Mouse (Mus musculus) thymus, adult 2 months (tissue): Measurements from ENCODE around the gene Pxn. TPM values are rescaled to one million over a fixed set of nuclear protein-coding genes. Genes with fewer than 3 reads are reported as not detected.

Source experiments
- DNase-seq: peaks from one replicate; pipeline ENCODE4 v3.0.0; 2021
- H3K27ac ChIP-seq: fragments of 200-500 bp; 2 replicates; pipeline ENCODE4 v1.5.1; 2012; ENCODE audit warnings: low read length, control low read depth; ENCODE audit not compliant: control insufficient read depth, insufficient read depth
- H3K27me3 ChIP-seq: fragments of 200-500 bp; 2 replicates; pipeline ENCODE4 v1.6.1; 2012; ENCODE audit warnings: mild to moderate bottlenecking, low read length, moderate library complexity, mixed read lengths; ENCODE audit not compliant: control insufficient read depth, insufficient read depth
- H3K36me3 ChIP-seq: fragments of 200-500 bp; 2 replicates; pipeline ENCODE4 v1.6.1; 2012; ENCODE audit warnings: mild to moderate bottlenecking, low read length, moderate library complexity; ENCODE audit not compliant: control insufficient read depth, insufficient read depth
- H3K4me1 ChIP-seq: fragments of 200-500 bp; replicated peaks from 2 replicates; pipeline ENCODE4 v1.6.1; 2012; ENCODE audit warnings: low read length; ENCODE audit not compliant: control insufficient read depth, insufficient read depth
- H3K4me3 ChIP-seq: fragments of 200-500 bp; 2 replicates; pipeline ENCODE4 v1.5.1; 2012; ENCODE audit warnings: mild to moderate bottlenecking, low read length, control low read depth, moderate library complexity; ENCODE audit not compliant: control insufficient read depth, insufficient read depth
- CTCF ChIP-seq: fragments of 200-500 bp; IDR thresholded peaks from 2 replicates; pipeline ENCODE4 v1.5.1; 2012; ENCODE audit warnings: mild to moderate bottlenecking, control low read depth, low read length, moderate library complexity, borderline replicate concordance; ENCODE audit not compliant: control insufficient read depth, poor library complexity, insufficient read depth; ENCODE audit errors: extremely low read depth
- POLR2A ChIP-seq: fragments of 200-500 bp; IDR thresholded peaks from 2 replicates; pipeline ENCODE4 v1.6.1; 2012; ENCODE audit warnings: mild to moderate bottlenecking, low read length, control low read depth, moderate library complexity; ENCODE audit not compliant: control insufficient read depth, poor library complexity, insufficient read depth; ENCODE audit errors: extremely low read depth
- WGBS: fragments of 180-500 bp; shearing (Covaris S2); methylation state at CpG from one replicate; pipeline ENCODE4 v1.1.7; 2018; 5-methylcytosine and 5-hydroxymethylcytosine counted together
- polyA plus RNA-seq: library from polyadenylated mRNA; depleted of rRNA; stranded (reverse); fragments of >200 nt; gene quantifications from 2 replicates; pipeline ENCODE4 v1.2.3, GENCODE M21; 2012

Gene Pxn
- polyA plus RNA-seq, 1 experiment: 161 TPM

DNA sequence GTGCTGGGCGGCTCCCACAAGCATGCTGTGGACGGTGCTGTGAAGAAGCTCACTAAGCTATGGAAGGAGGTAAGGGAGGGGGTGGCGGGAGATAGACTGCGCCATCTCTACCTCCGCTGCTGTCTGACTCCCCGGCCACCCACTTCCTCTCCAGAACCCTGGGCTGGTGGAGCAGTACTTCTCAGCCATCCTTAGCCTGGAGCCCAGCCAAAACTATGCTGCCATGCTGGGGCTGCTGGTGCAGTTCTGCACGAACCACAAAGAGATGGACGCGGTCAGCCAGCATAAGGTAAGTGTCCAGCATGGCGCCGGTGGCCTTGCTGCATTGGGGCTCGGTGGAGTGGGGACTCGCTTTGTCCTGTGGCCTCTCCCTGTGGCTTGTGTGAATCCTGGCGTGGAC, 72.4 kb downstream of the Pxn start:
- Histone ChIP-seq H3K27ac (no peak overlapping the region), H3K27me3 (no peaks in the 10 kb centered on the region), H3K4me3 (no peak overlapping the region), H3K4me1 (no peaks in the 10 kb centered on the region), H3K36me3 (peaks cover 84% of the 10 kb centered on the region)
- 90% methylated on average over 14 of the region's 14 CpGs for WGBS
- DNase-seq: no peak
- no peak for TF ChIP-seq POLR2A
- TF ChIP-seq CTCF: no peak

DNA sequence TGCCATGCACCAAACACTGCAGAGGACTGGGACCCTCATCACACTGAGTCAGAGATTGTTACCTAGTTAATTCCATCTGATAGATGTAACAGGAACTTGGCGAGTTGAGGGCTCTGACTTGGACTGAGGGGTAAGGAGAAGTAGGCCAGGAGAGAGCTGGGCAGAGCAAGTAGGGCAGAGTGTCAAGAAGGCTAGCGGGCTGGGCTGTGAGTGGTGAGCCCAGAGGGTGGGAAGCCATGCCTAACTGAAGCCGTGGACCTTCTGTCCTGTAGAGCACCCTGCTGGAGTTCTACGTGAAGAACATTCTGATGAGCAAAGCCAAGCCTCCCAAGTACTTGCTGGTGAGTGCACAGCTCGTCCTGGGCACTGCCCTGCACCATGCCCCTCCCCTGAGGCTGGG, 72.9 kb downstream of the Pxn start:
- DNase-seq: no peak
- peaks cover 83% of the 10 kb centered on the region for H3K36me3 ChIP-seq
- TF ChIP-seq POLR2A (no peak), CTCF (no peak)
- H3K27me3 ChIP-seq: no peaks in the 10 kb centered on the region
- no peak overlapping the region for H3K27ac ChIP-seq
- no peaks in the 10 kb centered on the region for H3K4me1 ChIP-seq
- WGBS: 92% methylated on average over 5 of the region's 5 CpGs
- H3K4me3 ChIP-seq: no peak overlapping the region

DNA sequence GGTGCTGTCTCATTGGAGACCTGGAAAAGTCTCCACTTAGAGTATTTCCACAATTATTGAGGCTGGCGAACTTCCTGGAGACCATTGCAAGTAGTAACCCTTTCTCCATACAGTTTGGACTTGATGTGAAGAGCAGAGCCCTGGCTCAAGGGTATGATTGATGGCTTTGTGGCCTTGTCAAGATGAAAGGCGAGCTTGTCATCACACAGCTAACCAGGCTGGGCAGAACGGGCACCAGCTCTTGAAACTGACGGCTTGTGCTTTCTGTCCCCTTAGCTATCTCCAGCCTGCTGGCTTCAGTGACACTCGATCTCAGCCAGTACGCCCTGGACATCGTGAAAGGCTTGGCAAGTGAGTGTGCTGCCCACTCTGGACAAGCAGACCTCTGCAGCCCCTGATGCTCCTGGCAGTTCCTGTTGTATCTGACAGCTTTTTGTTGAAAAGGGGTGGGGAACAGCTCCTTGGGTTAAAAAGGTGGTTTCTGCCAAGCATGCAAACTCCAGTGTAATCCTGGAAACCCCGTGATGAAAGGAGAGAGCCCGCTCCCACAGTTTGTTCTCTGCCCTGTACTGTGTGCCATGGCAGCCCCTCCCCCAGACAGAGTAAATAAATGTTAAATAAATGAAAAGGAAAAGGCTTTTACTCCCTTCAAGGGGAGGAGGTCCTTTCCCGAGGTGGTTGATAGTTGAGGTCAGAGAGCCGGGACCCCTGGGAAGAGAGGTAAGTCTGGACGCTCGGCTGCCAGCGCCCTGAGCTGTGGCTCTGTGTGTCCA, 73.9 kb downstream of the Pxn start:
- WGBS: 96% methylated on average over 14 of the region's 14 CpGs
- no peak overlapping the region for H3K4me3 ChIP-seq
- DNase-seq: no peak
- H3K27me3 ChIP-seq: no peaks in the 10 kb centered on the region
- H3K27ac ChIP-seq: no peak overlapping the region
- no peaks in the 10 kb centered on the region for H3K4me1 ChIP-seq
- H3K36me3 ChIP-seq: peaks cover 81% of the 10 kb centered on the region
- TF ChIP-seq POLR2A: no peak
- TF ChIP-seq CTCF: no peak

DNA sequence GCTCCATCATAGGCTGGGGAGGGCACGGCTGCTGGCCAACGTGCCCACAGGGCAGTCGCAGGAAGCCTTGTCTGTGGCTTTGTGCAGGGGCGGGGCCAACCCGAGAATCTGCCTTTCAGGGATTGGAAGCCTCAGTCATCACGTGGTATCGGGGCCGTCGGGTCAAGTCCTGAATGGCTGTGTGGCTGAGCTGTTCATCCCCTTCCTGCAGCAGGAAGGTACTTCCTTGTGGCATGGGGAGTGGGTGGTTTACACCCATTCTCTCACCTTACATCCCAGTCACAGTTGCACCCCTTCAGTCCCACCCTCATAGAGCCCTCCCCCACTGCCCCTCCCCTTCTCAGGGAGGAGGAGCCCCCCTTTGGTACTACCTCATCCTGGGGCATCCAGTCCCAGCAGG, 75.2 kb downstream of the Pxn start:
- Histone ChIP-seq H3K4me3 (no peak overlapping the region), H3K27ac (no peak overlapping the region), H3K27me3 (no peaks in the 10 kb centered on the region), H3K36me3 (peaks cover 76% of the 10 kb centered on the region), H3K4me1 (no peaks in the 10 kb centered on the region)
- no peak for TF ChIP-seq POLR2A
- no peak for TF ChIP-seq CTCF
- no peak for DNase-seq
- 96% methylated on average over 9 of the region's 9 CpGs for WGBS

DNA sequence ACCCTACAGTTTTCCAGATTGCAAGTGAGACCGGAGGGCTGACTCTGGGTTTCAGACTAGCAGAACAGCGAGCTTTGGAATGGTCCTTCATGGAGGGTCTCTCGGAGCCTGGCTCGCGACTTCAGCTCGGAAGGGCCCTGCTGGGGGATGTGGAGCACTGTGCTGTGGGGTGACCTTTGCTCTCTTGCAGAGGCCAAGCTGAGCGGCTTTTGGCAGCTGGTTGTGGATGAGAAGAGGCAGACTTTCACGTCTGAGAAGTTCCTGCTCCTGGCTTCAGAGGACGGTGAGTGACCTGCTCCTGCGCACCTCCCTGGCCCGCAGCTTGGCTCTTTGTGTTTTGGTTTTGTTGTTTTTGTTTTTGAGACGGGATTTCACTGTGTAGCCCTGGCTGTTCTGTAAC, 79.1 kb downstream of the Pxn start:
- peaks cover 71% of the 10 kb centered on the region for H3K36me3 ChIP-seq
- TF ChIP-seq POLR2A (no peak), CTCF (no peak)
- no peak for DNase-seq
- H3K27me3 ChIP-seq: no peaks in the 10 kb centered on the region
- H3K4me1 ChIP-seq: no peaks in the 10 kb centered on the region
- 94% methylated on average over 12 of the region's 12 CpGs for WGBS
- H3K27ac ChIP-seq: no peak overlapping the region
- H3K4me3 ChIP-seq: no peak overlapping the region

DNA sequence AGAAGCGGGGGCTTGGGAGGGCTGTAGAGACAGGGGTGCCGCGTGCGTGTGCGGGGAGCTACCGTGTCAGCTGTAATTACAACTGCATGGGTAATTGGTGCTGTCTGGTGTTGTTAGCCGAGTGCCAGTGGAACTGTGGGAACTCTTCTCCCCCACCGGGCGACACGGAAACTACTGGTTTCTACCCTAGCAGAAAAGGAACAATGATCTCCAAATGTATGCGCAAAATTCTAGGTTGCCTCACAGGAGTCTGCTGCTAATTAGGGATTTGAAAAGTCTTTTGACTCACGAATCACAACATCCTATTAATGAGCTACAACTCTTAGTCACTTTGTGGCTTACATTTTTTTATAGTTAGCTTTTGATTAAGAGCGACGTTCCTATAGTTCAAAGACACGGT, 79.7 kb downstream of the Pxn start:
- no peak for DNase-seq
- Histone ChIP-seq H3K27me3 (no peaks in the 10 kb centered on the region), H3K27ac (no peak overlapping the region), H3K36me3 (peaks cover 71% of the 10 kb centered on the region), H3K4me1 (no peaks in the 10 kb centered on the region), H3K4me3 (no peak overlapping the region)
- TF ChIP-seq CTCF: no peak
- TF ChIP-seq POLR2A: no peak
- 97% methylated on average over 15 of the region's 15 CpGs for WGBS
